Mouse (Mus musculus): ENCODE measurements around the gene Aurkc. TPM values are rescaled to one million over a fixed set of nuclear protein-coding genes. Genes with fewer than 3 reads are reported as not detected.
"Not testable (repeated sequence)": the region's sequence is repeated elsewhere in the genome, so short reads cannot be mapped to it uniquely, and the experiment has no call there.

The Aurkc gene
- polyA plus RNA-seq (2014; fragmentation: Nextera tagmentation; extraction: Ambion mirVana) = not detected in 2 replicates

GRCm38 (mm10) chr7:6995251-6995650 lies at the start of gene Aurkc:
Gene Aurkc, plus strand, starts transcription at chr7:6995300.
- not testable (repeated sequence) for ATAC-seq (ENCODE audit: low FRiP score); H3K4me2 ChIP-seq (replicated peaks; ENCODE audit: low read depth, low read length); H3K9ac ChIP-seq (ENCODE audit: low read depth, low read length); H3K9me3 ChIP-seq (ENCODE audit: control insufficient read depth, low read length); H3K27me3 ChIP-seq (ENCODE audit: control insufficient read depth, insufficient read depth, low read length); DNase-seq (ENCODE audit: low spot score); H3K36me3 ChIP-seq (ENCODE audit: control insufficient read depth, insufficient read depth, low read length); H3K4me1 ChIP-seq (replicated peaks; ENCODE audit: control insufficient read depth, insufficient read depth, low read length); H3K4me3 ChIP-seq (ENCODE audit: low read depth, low read length); H3K27ac ChIP-seq (ENCODE audit: low read depth, low read length)
- 84% methylated on average over 11 of the region's 11 CpGs for WGBS

- not testable (repeated sequence) for H3K4me3 ChIP-seq (ENCODE audit: low read depth, low read length); ATAC-seq (ENCODE audit: low FRiP score); H3K4me1 ChIP-seq (replicated peaks; ENCODE audit: control insufficient read depth, insufficient read depth, low read length); H3K4me2 ChIP-seq (replicated peaks; ENCODE audit: low read depth, low read length); H3K27ac ChIP-seq (ENCODE audit: low read depth, low read length); H3K9me3 ChIP-seq (ENCODE audit: control insufficient read depth, low read length); H3K27me3 ChIP-seq (ENCODE audit: control insufficient read depth, insufficient read depth, low read length); H3K9ac ChIP-seq (ENCODE audit: low read depth, low read length); DNase-seq (ENCODE audit: low spot score); H3K36me3 ChIP-seq (ENCODE audit: control insufficient read depth, insufficient read depth, low read length)
- WGBS = 92% methylated on average over 18 of the region's 20 CpGs
Observed at GRCm38 (mm10) chr7:6948061-6948460, 47.0 kb upstream of the Aurkc start.

- Histone ChIP-seq H3K36me3 (ENCODE audit: control insufficient read depth, insufficient read depth, low read length) (no peaks in the 10 kb centered on the region), H3K27ac (ENCODE audit: low read depth, low read length) (no peak overlapping the region), H3K4me1 (replicated peaks; ENCODE audit: control insufficient read depth, insufficient read depth, low read length) (no peaks in the 10 kb centered on the region), H3K27me3 (ENCODE audit: control insufficient read depth, insufficient read depth, low read length) (no peaks in the 10 kb centered on the region), H3K4me3 (ENCODE audit: low read depth, low read length) (no peak overlapping the region), H3K9me3 (ENCODE audit: control insufficient read depth, low read length) (no peaks in the 10 kb centered on the region), H3K4me2 (replicated peaks; ENCODE audit: low read depth, low read length) (no peak overlapping the region), H3K9ac (ENCODE audit: low read depth, low read length) (no peak overlapping the region)
- DNase-seq (ENCODE audit: low spot score) (no peak), ATAC-seq (ENCODE audit: low FRiP score) (no peak)
- WGBS = 87% methylated on average over 4 of the region's 4 CpGs
Observed at GRCm38 (mm10) chr7:6956576-6956975, 38.5 kb upstream of the Aurkc start.

GRCm38 (mm10) chr7:6958574-6958973 lies 36.5 kb upstream of the Aurkc start:
- H3K27me3 ChIP-seq (ENCODE audit: control insufficient read depth, insufficient read depth, low read length) = no peaks in the 10 kb centered on the region
- no peaks in the 10 kb centered on the region for H3K9me3 ChIP-seq (ENCODE audit: control insufficient read depth, low read length)
- ATAC-seq (ENCODE audit: low FRiP score) (no peak), DNase-seq (ENCODE audit: low spot score) (no peak)
- H3K27ac ChIP-seq (ENCODE audit: low read depth, low read length) = no peak overlapping the region
- H3K9ac ChIP-seq (ENCODE audit: low read depth, low read length) = no peak overlapping the region
- H3K4me2 ChIP-seq (replicated peaks; ENCODE audit: low read depth, low read length) = no peak overlapping the region
- 100% methylated on average over 1 of the region's 1 CpGs for WGBS
- no peaks in the 10 kb centered on the region for H3K36me3 ChIP-seq (ENCODE audit: control insufficient read depth, insufficient read depth, low read length)
- no peak overlapping the region for H3K4me3 ChIP-seq (ENCODE audit: low read depth, low read length)
- H3K4me1 ChIP-seq (replicated peaks; ENCODE audit: control insufficient read depth, insufficient read depth, low read length) = no peaks in the 10 kb centered on the region

GRCm38 (mm10) chr7:6973566-6973965 lies 21.5 kb upstream of the Aurkc start:
- DNase-seq (ENCODE audit: low spot score) (no peak), ATAC-seq (ENCODE audit: low FRiP score) (no peak)
- Histone ChIP-seq H3K4me2 (replicated peaks; ENCODE audit: low read depth, low read length) (no peak overlapping the region), H3K9me3 (ENCODE audit: control insufficient read depth, low read length) (no peaks in the 10 kb centered on the region), H3K27me3 (ENCODE audit: control insufficient read depth, insufficient read depth, low read length) (no peaks in the 10 kb centered on the region), H3K36me3 (ENCODE audit: control insufficient read depth, insufficient read depth, low read length) (no peaks in the 10 kb centered on the region), H3K27ac (ENCODE audit: low read depth, low read length) (no peak overlapping the region), H3K9ac (ENCODE audit: low read depth, low read length) (no peak overlapping the region), H3K4me3 (ENCODE audit: low read depth, low read length) (no peak overlapping the region), H3K4me1 (replicated peaks; ENCODE audit: control insufficient read depth, insufficient read depth, low read length) (no peaks in the 10 kb centered on the region)
- WGBS = 88% methylated on average over 1 of the region's 1 CpGs

GRCm38 (mm10) chr7:6976890-6977289 lies 18.2 kb upstream of the Aurkc start:
- ATAC-seq (ENCODE audit: low FRiP score) (no peak), DNase-seq (ENCODE audit: low spot score) (no peak)
- H3K4me2 ChIP-seq (replicated peaks; ENCODE audit: low read depth, low read length) = no peak overlapping the region
- H3K4me1 ChIP-seq (replicated peaks; ENCODE audit: control insufficient read depth, insufficient read depth, low read length) = no peaks in the 10 kb centered on the region
- H3K27ac ChIP-seq (ENCODE audit: low read depth, low read length) = no peak overlapping the region
- H3K36me3 ChIP-seq (ENCODE audit: control insufficient read depth, insufficient read depth, low read length) = no peaks in the 10 kb centered on the region
- WGBS = 93% methylated on average over 19 of the region's 19 CpGs
- H3K27me3 ChIP-seq (ENCODE audit: control insufficient read depth, insufficient read depth, low read length) = no peaks in the 10 kb centered on the region
- H3K9me3 ChIP-seq (ENCODE audit: control insufficient read depth, low read length) = no peaks in the 10 kb centered on the region
- H3K4me3 ChIP-seq (ENCODE audit: low read depth, low read length) = no peak overlapping the region
- H3K9ac ChIP-seq (ENCODE audit: low read depth, low read length) = no peak overlapping the region

GRCm38 (mm10) chr7:6998914-6999313 lies 3.8 kb downstream of the Aurkc start:
- not testable (repeated sequence) for H3K4me1 ChIP-seq (replicated peaks; ENCODE audit: control insufficient read depth, insufficient read depth, low read length); H3K9me3 ChIP-seq (ENCODE audit: control insufficient read depth, low read length); DNase-seq (ENCODE audit: low spot score); H3K4me3 ChIP-seq (ENCODE audit: low read depth, low read length); H3K27ac ChIP-seq (ENCODE audit: low read depth, low read length); H3K27me3 ChIP-seq (ENCODE audit: control insufficient read depth, insufficient read depth, low read length); H3K36me3 ChIP-seq (ENCODE audit: control insufficient read depth, insufficient read depth, low read length); H3K9ac ChIP-seq (ENCODE audit: low read depth, low read length); ATAC-seq (ENCODE audit: low FRiP score); H3K4me2 ChIP-seq (replicated peaks; ENCODE audit: low read depth, low read length)
- WGBS = 67% methylated on average over 3 of the region's 3 CpGs

- H3K9ac ChIP-seq (ENCODE audit: low read depth, low read length); H3K27me3 ChIP-seq (ENCODE audit: control insufficient read depth, insufficient read depth, low read length); H3K4me1 ChIP-seq (replicated peaks; ENCODE audit: control insufficient read depth, insufficient read depth, low read length); H3K9me3 ChIP-seq (ENCODE audit: control insufficient read depth, low read length); H3K4me2 ChIP-seq (replicated peaks; ENCODE audit: low read depth, low read length); DNase-seq (ENCODE audit: low spot score); H3K4me3 ChIP-seq (ENCODE audit: low read depth, low read length); H3K36me3 ChIP-seq (ENCODE audit: control insufficient read depth, insufficient read depth, low read length); H3K27ac ChIP-seq (ENCODE audit: low read depth, low read length); ATAC-seq (ENCODE audit: low FRiP score): not testable (repeated sequence)
- WGBS = 85% methylated on average over 5 of the region's 5 CpGs
Observed at GRCm38 (mm10) chr7:7005441-7005840, 10.3 kb downstream of the Aurkc start.

GRCm38 (mm10) chr7:7027445-7027844 lies 32.3 kb downstream of the Aurkc start:
- peaks cover 2% of the 10 kb centered on the region; the same call in 1 of the 2 replicates for H3K9me3 ChIP-seq (ENCODE audit: control insufficient read depth, low read length)
- no peak overlapping the region for H3K4me3 ChIP-seq (ENCODE audit: low read depth, low read length)
- no peaks in the 10 kb centered on the region for H3K36me3 ChIP-seq (ENCODE audit: control insufficient read depth, insufficient read depth, low read length)
- no peak overlapping the region for H3K4me2 ChIP-seq (replicated peaks; ENCODE audit: low read depth, low read length)
- H3K27ac ChIP-seq (ENCODE audit: low read depth, low read length) = no peak overlapping the region
- DNase-seq (ENCODE audit: low spot score) (no peak), ATAC-seq (ENCODE audit: low FRiP score) (no peak)
- no peak overlapping the region for H3K9ac ChIP-seq (ENCODE audit: low read depth, low read length)
- H3K4me1 ChIP-seq (replicated peaks; ENCODE audit: control insufficient read depth, insufficient read depth, low read length) = no peaks in the 10 kb centered on the region
- H3K27me3 ChIP-seq (ENCODE audit: control insufficient read depth, insufficient read depth, low read length) = no peaks in the 10 kb centered on the region
